Mouse (Mus musculus) liver, embryonic 11.5 days (tissue): ENCODE data around the gene Otog. TPM values are rescaled to one million over a fixed set of nuclear protein-coding genes. Genes with fewer than 3 reads are reported as not detected.

Experiments used
- ATAC-seq: fragments of 200-750 bp; cut with Nextera tagmentation; replicated peaks from 2 replicates; pipeline ENCODE4 v1.8.0; 2017; ENCODE audit warnings: moderate number of reproducible peaks, mild to moderate bottlenecking, moderate TSS enrichment, moderate library complexity; ENCODE audit not compliant: low FRiP score
- DNase-seq: peaks from one replicate; pipeline ENCODE4 v3.0.0-alpha.2; 2017; ENCODE audit warnings: low spot score
- H3K27ac ChIP-seq: fragments of 300-500 bp; sonication (generic); 2 replicates; pipeline ENCODE4 v1.5.1; 2014; ENCODE audit warnings: mild to moderate bottlenecking, low read depth, low read length, control low read depth
- H3K27me3 ChIP-seq: fragments of 300-500 bp; sonication (generic); replicated peaks from 2 replicates; pipeline ENCODE4 v1.6.1; 2014; ENCODE audit warnings: low read length, mixed read lengths; ENCODE audit not compliant: control insufficient read depth, insufficient read depth
- H3K36me3 ChIP-seq: fragments of 300-500 bp; sonication (generic); 2 replicates; pipeline ENCODE4 v1.6.1; 2014; ENCODE audit warnings: mild to moderate bottlenecking, low read length, moderate library complexity, mixed read lengths; ENCODE audit not compliant: control insufficient read depth, insufficient read depth
- H3K4me1 ChIP-seq: fragments of 300-500 bp; sonication (generic); replicated peaks from 2 replicates; pipeline ENCODE4 v1.6.1; 2014; ENCODE audit warnings: low read length, mixed read lengths; ENCODE audit not compliant: control insufficient read depth, insufficient read depth
- H3K4me2 ChIP-seq: fragments of 300-500 bp; sonication (generic); 2 replicates; pipeline ENCODE4 v1.6.1; 2014; ENCODE audit warnings: mild to moderate bottlenecking, control low read depth, moderate library complexity
- H3K4me3 ChIP-seq: fragments of 300-500 bp; sonication (generic); 2 replicates; pipeline ENCODE4 v1.5.1; 2014; ENCODE audit warnings: low read depth, low read length, control low read depth
- H3K9ac ChIP-seq: fragments of 300-500 bp; sonication (generic); 2 replicates; pipeline ENCODE4 v1.6.1; 2014; ENCODE audit warnings: low read depth, low read length, control low read depth
- H3K9me3 ChIP-seq: fragments of 300-500 bp; sonication (generic); 2 replicates; pipeline ENCODE4 v1.6.1; 2016; ENCODE audit warnings: low read length, inconsistent platforms, mixed read lengths; ENCODE audit not compliant: control insufficient read depth
- WGBS: fragments of 180-500 bp; shearing (Covaris S2); extraction: QIAGEN DNeasy Blood & Tissue Kit; methylation state at CpG from one replicate; pipeline ENCODE4 v1.1.7; 2014; 5-methylcytosine and 5-hydroxymethylcytosine counted together
- polyA plus RNA-seq: library from polyadenylated mRNA; unstranded; fragments of >200 nt; fragmentation: Nextera tagmentation; extraction: Ambion mirVana; gene quantifications from 2 replicates; pipeline ENCODE4 v1.2.1, GENCODE M21; 2014

The Otog gene
- polyA plus RNA-seq: not detected in 2 replicates

- Histone ChIP-seq H3K9me3 (no peaks in the 10 kb centered on the region), H3K4me2 (no peak within 1 kb of the TSS), H3K27ac (no peak within 1 kb of the TSS), H3K4me3 (no peak within 1 kb of the TSS), H3K27me3 (no peaks in the 10 kb centered on the region; the same call in 1 of the 2 replicates), H3K36me3 (no peaks in the 10 kb centered on the region), H3K4me1 (no peaks in the 10 kb centered on the region; the same call in 1 of the 2 replicates), H3K9ac (no peak within 1 kb of the TSS)
- ATAC-seq (no peak), DNase-seq (no peak)
- WGBS: 43% methylated on average over 2 of the region's 2 CpGs
Measured at GRCm38 (mm10) chr7:46240696-46241095, at the start of gene Otog. Gene Otog (plus strand): TSS chr7:46240987.

GRCm38 (mm10) chr7:46195356-46195755 lies 45.4 kb upstream of the Otog start:
- WGBS: 75% methylated on average over 5 of the region's 5 CpGs
- Histone ChIP-seq H3K4me3 (no peak overlapping the region), H3K4me1 (no peaks in the 10 kb centered on the region), H3K27ac (no peak overlapping the region), H3K9ac (no peak overlapping the region), H3K9me3 (no peaks in the 10 kb centered on the region), H3K36me3 (no peaks in the 10 kb centered on the region), H3K27me3 (no peaks in the 10 kb centered on the region; the same call in 1 of the 2 replicates), H3K4me2 (no peak overlapping the region)
- DNase-seq (no peak), ATAC-seq (no peak)

- no peak overlapping the region for H3K9ac ChIP-seq
- no peak for DNase-seq
- H3K4me1 ChIP-seq: no peaks in the 10 kb centered on the region
- H3K27me3 ChIP-seq: no peaks in the 10 kb centered on the region
- H3K4me3 ChIP-seq: no peak overlapping the region
- no peak for ATAC-seq
- no peaks in the 10 kb centered on the region for H3K9me3 ChIP-seq
- no peak overlapping the region for H3K4me2 ChIP-seq
- no peaks in the 10 kb centered on the region for H3K36me3 ChIP-seq
- 62% methylated on average over 6 of the region's 6 CpGs for WGBS
- no peak overlapping the region for H3K27ac ChIP-seq
Measured at GRCm38 (mm10) chr7:46200021-46200420, 40.8 kb upstream of the Otog start.

GRCm38 (mm10) chr7:46201649-46202048 lies 39.1 kb upstream of the Otog start:
- Histone ChIP-seq H3K4me1 (no peaks in the 10 kb centered on the region), H3K4me2 (no peak overlapping the region), H3K9ac (no peak overlapping the region), H3K27ac (no peak overlapping the region), H3K36me3 (no peaks in the 10 kb centered on the region), H3K4me3 (no peak overlapping the region), H3K27me3 (no peaks in the 10 kb centered on the region), H3K9me3 (no peaks in the 10 kb centered on the region)
- ATAC-seq: no peak
- no peak for DNase-seq
- 22% methylated on average over 14 of the region's 14 CpGs for WGBS

- H3K4me1 ChIP-seq: no peaks in the 10 kb centered on the region
- no peak overlapping the region for H3K9ac ChIP-seq
- no peaks in the 10 kb centered on the region for H3K9me3 ChIP-seq
- ATAC-seq: no peak
- no peak overlapping the region for H3K4me2 ChIP-seq
- H3K36me3 ChIP-seq: no peaks in the 10 kb centered on the region
- no peak overlapping the region for H3K4me3 ChIP-seq
- no peaks in the 10 kb centered on the region for H3K27me3 ChIP-seq
- DNase-seq: no peak
- WGBS: 48% methylated on average over 11 of the region's 11 CpGs
- H3K27ac ChIP-seq: no peak overlapping the region
Measured at GRCm38 (mm10) chr7:46204046-46204471, 36.7 kb upstream of the Otog start.

- H3K4me1 ChIP-seq: no peaks in the 10 kb centered on the region
- WGBS: 70% methylated on average over 6 of the region's 6 CpGs
- H3K27me3 ChIP-seq: no peaks in the 10 kb centered on the region
- H3K27ac ChIP-seq: no peak overlapping the region
- no peak for DNase-seq
- H3K9ac ChIP-seq: no peak overlapping the region
- no peaks in the 10 kb centered on the region for H3K9me3 ChIP-seq
- no peak for ATAC-seq
- H3K36me3 ChIP-seq: no peaks in the 10 kb centered on the region
- no peak overlapping the region for H3K4me2 ChIP-seq
- no peak overlapping the region for H3K4me3 ChIP-seq
Measured at GRCm38 (mm10) chr7:46204775-46205174, 36.0 kb upstream of the Otog start.

- Histone ChIP-seq H3K9me3 (no peaks in the 10 kb centered on the region), H3K4me3 (no peak overlapping the region), H3K27ac (no peak overlapping the region), H3K9ac (no peak overlapping the region), H3K4me2 (no peak overlapping the region), H3K27me3 (no peaks in the 10 kb centered on the region), H3K4me1 (no peaks in the 10 kb centered on the region), H3K36me3 (no peaks in the 10 kb centered on the region)
- 87% methylated on average over 8 of the region's 8 CpGs for WGBS
- ATAC-seq (no peak), DNase-seq (no peak)
Measured at GRCm38 (mm10) chr7:46208131-46208530, 32.7 kb upstream of the Otog start.

GRCm38 (mm10) chr7:46210276-46210675 lies 30.5 kb upstream of the Otog start:
- 72% methylated on average over 6 of the region's 6 CpGs for WGBS

GRCm38 (mm10) chr7:46216481-46216880 lies 24.3 kb upstream of the Otog start:
- no peak overlapping the region for H3K4me3 ChIP-seq
- ATAC-seq: no peak
- no peaks in the 10 kb centered on the region for H3K4me1 ChIP-seq
- H3K4me2 ChIP-seq: no peak overlapping the region
- no peak overlapping the region for H3K27ac ChIP-seq
- no peaks in the 10 kb centered on the region for H3K27me3 ChIP-seq
- H3K9ac ChIP-seq: no peak overlapping the region
- no peaks in the 10 kb centered on the region for H3K9me3 ChIP-seq
- no peaks in the 10 kb centered on the region for H3K36me3 ChIP-seq
- no peak for DNase-seq
- 74% methylated on average over 2 of the region's 2 CpGs for WGBS

More at GRCm38 (mm10) chr7:46210276-46210675, 30.5 kb upstream of the Otog start:
- H3K36me3 ChIP-seq: no peaks in the 10 kb centered on the region
- DNase-seq (no peak), ATAC-seq (no peak)
- H3K27me3 ChIP-seq: no peaks in the 10 kb centered on the region
- no peak overlapping the region for H3K4me2 ChIP-seq
- no peak overlapping the region for H3K4me3 ChIP-seq
- H3K9ac ChIP-seq: no peak overlapping the region
- no peak overlapping the region for H3K27ac ChIP-seq
- no peaks in the 10 kb centered on the region for H3K4me1 ChIP-seq
- H3K9me3 ChIP-seq: no peaks in the 10 kb centered on the region
